Mouse (Mus musculus): ENCODE results near the gene Icam2. TPM values are rescaled to one million over a fixed set of nuclear protein-coding genes. Genes with fewer than 3 reads are reported as not detected.

The Icam2 gene
- polyA plus RNA-seq, 1 experiment from 2014 or later = 14.8 TPM

- no peak within 1 kb of the TSS for H3K4me3 ChIP-seq (ENCODE audit: low read depth, low read length)
- no peak for ATAC-seq (ENCODE audit: low read depth)
- no peak within 1 kb of the TSS for H3K4me2 ChIP-seq (ENCODE audit: low read depth, low read length)
- H3K4me1 ChIP-seq (ENCODE audit: control insufficient read depth, low read depth, low read length) = no peaks in the 10 kb centered on the region; the same call in 1 of the 2 replicates
- H3K9me3 ChIP-seq (replicated peaks; ENCODE audit: control insufficient read depth, low read length) = no peaks in the 10 kb centered on the region
- no peak within 1 kb of the TSS for H3K9ac ChIP-seq (ENCODE audit: low read depth, low read length)
- no peak within 1 kb of the TSS for H3K27ac ChIP-seq (ENCODE audit: low read length)
- H3K27me3 ChIP-seq (ENCODE audit: control insufficient read depth, insufficient read depth, low read depth, low read length) = no peaks in the 10 kb centered on the region
- WGBS (ENCODE audit: insufficient replicate concordance) = 57% methylated on average over 10 of the region's 10 CpGs
- no peaks in the 10 kb centered on the region for H3K36me3 ChIP-seq (ENCODE audit: control insufficient read depth, insufficient read depth)
These were observed 22.5 kb downstream of the Icam2 start, which contains the start of gene Prr29 for GRCm38 (mm10) chr11:106365366-106365765. Prr29 (plus strand) TSS chr11:106365472.

GRCm38 (mm10) chr11:106364712-106365111, 23.2 kb downstream of the Icam2 start:
- Histone ChIP-seq H3K9me3 (replicated peaks; ENCODE audit: control insufficient read depth, low read length) (no peaks in the 10 kb centered on the region), H3K4me3 (ENCODE audit: low read depth, low read length) (no peak overlapping the region), H3K36me3 (ENCODE audit: control insufficient read depth, insufficient read depth) (no peaks in the 10 kb centered on the region), H3K27ac (ENCODE audit: low read length) (no peak overlapping the region), H3K4me1 (ENCODE audit: control insufficient read depth, low read depth, low read length) (no peaks in the 10 kb centered on the region; the same call in 1 of the 2 replicates), H3K27me3 (ENCODE audit: control insufficient read depth, insufficient read depth, low read depth, low read length) (no peaks in the 10 kb centered on the region), H3K9ac (ENCODE audit: low read depth, low read length) (no peak overlapping the region), H3K4me2 (ENCODE audit: low read depth, low read length) (no peak overlapping the region)
- ATAC-seq (ENCODE audit: low read depth) = no peak
- 24% methylated on average over 11 of the region's 11 CpGs for WGBS (ENCODE audit: insufficient replicate concordance)

GRCm38 (mm10) chr11:106359350-106359749, 28.5 kb downstream of the Icam2 start:
- Histone ChIP-seq H3K36me3 (ENCODE audit: control insufficient read depth, insufficient read depth) (no peaks in the 10 kb centered on the region), H3K27ac (ENCODE audit: low read length) (no peak overlapping the region), H3K9ac (ENCODE audit: low read depth, low read length) (no peak overlapping the region), H3K4me2 (ENCODE audit: low read depth, low read length) (no peak overlapping the region), H3K9me3 (replicated peaks; ENCODE audit: control insufficient read depth, low read length) (no peaks in the 10 kb centered on the region), H3K27me3 (ENCODE audit: control insufficient read depth, insufficient read depth, low read depth, low read length) (no peaks in the 10 kb centered on the region), H3K4me1 (ENCODE audit: control insufficient read depth, low read depth, low read length) (no peaks in the 10 kb centered on the region), H3K4me3 (ENCODE audit: low read depth, low read length) (no peak overlapping the region)
- no peak for ATAC-seq (ENCODE audit: low read depth)
- WGBS (ENCODE audit: insufficient replicate concordance) = 15% methylated on average over 5 of the region's 5 CpGs

GRCm38 (mm10) chr11:106355382-106356128, 32.3 kb downstream of the Icam2 start:
- H3K9ac ChIP-seq (ENCODE audit: low read depth, low read length) = no peak overlapping the region
- H3K36me3 ChIP-seq (ENCODE audit: control insufficient read depth, insufficient read depth) = no peaks in the 10 kb centered on the region
- no peak overlapping the region for H3K4me3 ChIP-seq (ENCODE audit: low read depth, low read length)
- no peak overlapping the region for H3K27ac ChIP-seq (ENCODE audit: low read length)
- WGBS (ENCODE audit: insufficient replicate concordance) = 19% methylated on average over 19 of the region's 19 CpGs
- no peaks in the 10 kb centered on the region for H3K4me1 ChIP-seq (ENCODE audit: control insufficient read depth, low read depth, low read length)
- H3K4me2 ChIP-seq (ENCODE audit: low read depth, low read length) = 0 out of 2 replicates have a peak overlapping the region, but pooled peaks have one; percentile 11
- no peaks in the 10 kb centered on the region for H3K9me3 ChIP-seq (replicated peaks; ENCODE audit: control insufficient read depth, low read length)
- no peaks in the 10 kb centered on the region for H3K27me3 ChIP-seq (ENCODE audit: control insufficient read depth, insufficient read depth, low read depth, low read length)
- ATAC-seq (ENCODE audit: low read depth) = 0 out of 2 replicates have a peak, but pooled peaks have one; percentile 27

GRCm38 (mm10) chr11:106354181-106354580, 33.7 kb downstream of the Icam2 start:
- H3K4me1 ChIP-seq (ENCODE audit: control insufficient read depth, low read depth, low read length) = no peaks in the 10 kb centered on the region
- ATAC-seq (ENCODE audit: low read depth) = no peak
- no peak overlapping the region for H3K4me3 ChIP-seq (ENCODE audit: low read depth, low read length)
- H3K27me3 ChIP-seq (ENCODE audit: control insufficient read depth, insufficient read depth, low read depth, low read length) = no peaks in the 10 kb centered on the region
- no peak overlapping the region for H3K9ac ChIP-seq (ENCODE audit: low read depth, low read length)
- H3K9me3 ChIP-seq (replicated peaks; ENCODE audit: control insufficient read depth, low read length) = no peaks in the 10 kb centered on the region
- H3K27ac ChIP-seq (ENCODE audit: low read length) = no peak overlapping the region
- no peak overlapping the region for H3K4me2 ChIP-seq (ENCODE audit: low read depth, low read length)
- WGBS (ENCODE audit: insufficient replicate concordance) = 22% methylated on average over 1 of the region's 1 CpGs
- no peaks in the 10 kb centered on the region for H3K36me3 ChIP-seq (ENCODE audit: control insufficient read depth, insufficient read depth)

- ATAC-seq (ENCODE audit: low read depth) = no peak
- no peaks in the 10 kb centered on the region for H3K36me3 ChIP-seq (ENCODE audit: control insufficient read depth, insufficient read depth)
- H3K4me3 ChIP-seq (ENCODE audit: low read depth, low read length) = no peak within 1 kb of the TSS
- WGBS (ENCODE audit: insufficient replicate concordance) = 78% methylated on average over 12 of the region's 12 CpGs
- H3K9ac ChIP-seq (ENCODE audit: low read depth, low read length) = no peak within 1 kb of the TSS
- H3K27ac ChIP-seq (ENCODE audit: low read length) = no peak within 1 kb of the TSS
- H3K4me1 ChIP-seq (ENCODE audit: control insufficient read depth, low read depth, low read length) = no peaks in the 10 kb centered on the region
- H3K27me3 ChIP-seq (ENCODE audit: control insufficient read depth, insufficient read depth, low read depth, low read length) = no peaks in the 10 kb centered on the region
- H3K9me3 ChIP-seq (replicated peaks; ENCODE audit: control insufficient read depth, low read length) = no peaks in the 10 kb centered on the region
- no peak within 1 kb of the TSS for H3K4me2 ChIP-seq (ENCODE audit: low read depth, low read length)
These were observed 34.7 kb downstream of the Icam2 start, which contains the start of gene Scn4a for GRCm38 (mm10) chr11:106353188-106353587. Scn4a (minus strand) TSS chr11:106353288.

- 64% methylated on average over 4 of the region's 4 CpGs for WGBS (ENCODE audit: insufficient replicate concordance)
- ATAC-seq (ENCODE audit: low read depth) = no peak
- Histone ChIP-seq H3K27me3 (ENCODE audit: control insufficient read depth, insufficient read depth, low read depth, low read length) (no peaks in the 10 kb centered on the region), H3K9me3 (replicated peaks; ENCODE audit: control insufficient read depth, low read length) (no peaks in the 10 kb centered on the region), H3K36me3 (ENCODE audit: control insufficient read depth, insufficient read depth) (no peaks in the 10 kb centered on the region), H3K4me3 (ENCODE audit: low read depth, low read length) (no peak overlapping the region), H3K4me2 (ENCODE audit: low read depth, low read length) (no peak overlapping the region), H3K27ac (ENCODE audit: low read length) (no peak overlapping the region), H3K9ac (ENCODE audit: low read depth, low read length) (no peak overlapping the region), H3K4me1 (ENCODE audit: control insufficient read depth, low read depth, low read length) (no peaks in the 10 kb centered on the region)
These were observed 35.9 kb downstream of the Icam2 start for GRCm38 (mm10) chr11:106351941-106352340.

- WGBS (ENCODE audit: insufficient replicate concordance) = 57% methylated on average over 3 of the region's 3 CpGs
- Histone ChIP-seq H3K9ac (ENCODE audit: low read depth, low read length) (no peak overlapping the region), H3K4me2 (ENCODE audit: low read depth, low read length) (no peak overlapping the region), H3K27ac (ENCODE audit: low read length) (no peak overlapping the region), H3K4me3 (ENCODE audit: low read depth, low read length) (no peak overlapping the region), H3K9me3 (replicated peaks; ENCODE audit: control insufficient read depth, low read length) (no peaks in the 10 kb centered on the region), H3K36me3 (ENCODE audit: control insufficient read depth, insufficient read depth) (no peaks in the 10 kb centered on the region), H3K27me3 (ENCODE audit: control insufficient read depth, insufficient read depth, low read depth, low read length) (no peaks in the 10 kb centered on the region), H3K4me1 (ENCODE audit: control insufficient read depth, low read depth, low read length) (no peaks in the 10 kb centered on the region)
- no peak for ATAC-seq (ENCODE audit: low read depth)
These were observed 36.6 kb downstream of the Icam2 start for GRCm38 (mm10) chr11:106351253-106351652.

GRCm38 (mm10) chr11:106350853-106351252, 37.0 kb downstream of the Icam2 start:
- H3K36me3 ChIP-seq (ENCODE audit: control insufficient read depth, insufficient read depth) = no peaks in the 10 kb centered on the region
- H3K9ac ChIP-seq (ENCODE audit: low read depth, low read length) = no peak overlapping the region
- H3K4me2 ChIP-seq (ENCODE audit: low read depth, low read length) = no peak overlapping the region
- ATAC-seq (ENCODE audit: low read depth) = peak; percentile 21; the same call in 1 of the 2 replicates
- H3K9me3 ChIP-seq (replicated peaks; ENCODE audit: control insufficient read depth, low read length) = no peaks in the 10 kb centered on the region
- WGBS (ENCODE audit: insufficient replicate concordance) = 55% methylated on average over 5 of the region's 5 CpGs
- H3K4me3 ChIP-seq (ENCODE audit: low read depth, low read length) = no peak overlapping the region
- no peak overlapping the region for H3K27ac ChIP-seq (ENCODE audit: low read length)
- no peaks in the 10 kb centered on the region for H3K4me1 ChIP-seq (ENCODE audit: control insufficient read depth, low read depth, low read length)
- no peaks in the 10 kb centered on the region for H3K27me3 ChIP-seq (ENCODE audit: control insufficient read depth, insufficient read depth, low read depth, low read length)
